Mouse (Mus musculus) small intestine, adult 2 months (tissue): ENCODE measurements around the gene Sertad4.

Experiments
- CTCF ChIP-seq: fragments of 200-500 bp; IDR thresholded peaks from 2 replicates; pipeline ENCODE4 v1.5.1; 2012; ENCODE audit warnings: low read depth, mild to moderate bottlenecking, control low read depth, inconsistent platforms, low read length, moderate library complexity, mixed read lengths; ENCODE audit not compliant: insufficient replicate concordance, insufficient read length; ENCODE audit errors: extremely low read depth
- POLR2A ChIP-seq: fragments of 200-500 bp; IDR thresholded peaks from 2 replicates; pipeline ENCODE4 v1.6.1; 2012; ENCODE audit warnings: low read depth, mild to moderate bottlenecking, control low read depth, inconsistent platforms, low read length, moderate library complexity

- TF ChIP-seq POLR2A (no peak), CTCF (no peak)
These were observed 1.4 kb upstream of the Sertad4 start for GRCm38 (mm10) chr1:192856931-192857330.
